Mouse (Mus musculus) heart, adult 18-20 months (tissue): ENCODE data around the gene Zfp952. TPM values are rescaled to one million over a fixed set of nuclear protein-coding genes. Genes with fewer than 3 reads are reported as not detected.
"Not testable (repeated sequence)": the region's sequence is repeated elsewhere in the genome, so short reads cannot be mapped to it uniquely, and the experiment has no call there.

Source experiments
- DNase-seq, 2 experiments: peaks; one replicate each; pipeline ENCODE4 v3.0.0; 2021 to 2022; ENCODE audit warnings: mixed read lengths in 1 of 2
- long read RNA-seq, 2 experiments: library from polyadenylated mRNA; stranded (forward); transcript quantifications; one replicate each; pipeline ENCODE4 v2.0.0; 2021
- total RNA-seq, 2 experiments: library from RNA; stranded (reverse); gene quantifications; 2 replicates each; pipeline ENCODE4 v1.2.3; 2021

The Zfp952 gene
- 1 to 10 TPM; 6.0 to 6.5 TPM for total RNA-seq
- long read RNA-seq, experiment 1, transcript Zfp952-201 (4 exons, 2,950 nt): major isoform, 5 of 7 reads
- long read RNA-seq, experiment 1, partial matches to known transcripts: 0 of 7 reads
- long read RNA-seq, experiment 1, other reads (novel, unspliced or antisense): 2 of 7 reads
- long read RNA-seq, experiment 2, partial matches to known transcripts: 0 of 5 reads
- long read RNA-seq, experiment 2, other reads (novel, unspliced or antisense): 2 of 5 reads

- DNase-seq: peak; percentile 94
These were observed at the start of gene Zfp952 for GRCm38 (mm10) chr17:32992699-32993474. TSS of gene Zfp952 (plus strand) at chr17:32993129.

GRCm38 (mm10) chr17:32943661-32944060 is 49.3 kb upstream of the Zfp952 start:
- peak; percentile 19 to 20 for DNase-seq

GRCm38 (mm10) chr17:32944402-32945035 is 48.4 kb upstream of the Zfp952 start:
- DNase-seq: no peak

- peak in 1 of 2 experiments; percentile 20 for DNase-seq
These were observed 46.2 kb upstream of the Zfp952 start for GRCm38 (mm10) chr17:32946716-32947115.

GRCm38 (mm10) chr17:32947215-32947914 is 45.6 kb upstream of the Zfp952 start, which contains the start of gene Cyp4f13:
TSS of gene Cyp4f13 (minus strand) at chr17:32947402.
- peak; percentile 99 to 100 for DNase-seq

GRCm38 (mm10) chr17:32950136-32950535 is 42.8 kb upstream of the Zfp952 start:
- no peak for DNase-seq

- DNase-seq: peak in 1 of 2 experiments; percentile 7
These were observed 41.9 kb upstream of the Zfp952 start for GRCm38 (mm10) chr17:32951006-32951405.

GRCm38 (mm10) chr17:32951441-32951840 is 41.5 kb upstream of the Zfp952 start:
- DNase-seq: peak; percentile 82 to 93

- no peak for DNase-seq
These were observed 27.7 kb upstream of the Zfp952 start for GRCm38 (mm10) chr17:32965253-32965622.

GRCm38 (mm10) chr17:32965623-32966290 is 27.2 kb upstream of the Zfp952 start, which contains the start of gene Zfp472:
TSS of gene Zfp472 (plus strand) at chr17:32965814.
- peak; percentile 96 to 97 for DNase-seq

GRCm38 (mm10) chr17:32981361-32981760 is 11.6 kb upstream of the Zfp952 start:
- no peak for DNase-seq

- DNase-seq: no peak
These were observed 6.6 kb upstream of the Zfp952 start for GRCm38 (mm10) chr17:32986301-32986700.

GRCm38 (mm10) chr17:32991965-32992698 is 797 bp upstream of the Zfp952 start:
- peak in 1 of 2 experiments; percentile 32 for DNase-seq

- no peak for DNase-seq
These were observed 5.6 kb downstream of the Zfp952 start for GRCm38 (mm10) chr17:32998492-32998891.

GRCm38 (mm10) chr17:33008337-33008736 is 15.4 kb downstream of the Zfp952 start:
- DNase-seq: no peak

- DNase-seq: not testable (repeated sequence)
These were observed 27.5 kb downstream of the Zfp952 start for GRCm38 (mm10) chr17:33020434-33020833.

- DNase-seq: no peak
These were observed 39.4 kb downstream of the Zfp952 start for GRCm38 (mm10) chr17:33032376-33032775.

GRCm38 (mm10) chr17:33032900-33033891 is 40.3 kb downstream of the Zfp952 start, which contains the start of gene Zfp763:
TSS of gene Zfp763 (minus strand) at chr17:33033402.
- DNase-seq: peak; percentile 85 to 86
